Mouse (Mus musculus): ENCODE measurements around the gene Kcng3. TPM values are rescaled to one million over a fixed set of nuclear protein-coding genes. Genes with fewer than 3 reads are reported as not detected.

The Kcng3 gene
- polyA plus RNA-seq, 1 experiment from 2014 or later = not detected

DNA sequence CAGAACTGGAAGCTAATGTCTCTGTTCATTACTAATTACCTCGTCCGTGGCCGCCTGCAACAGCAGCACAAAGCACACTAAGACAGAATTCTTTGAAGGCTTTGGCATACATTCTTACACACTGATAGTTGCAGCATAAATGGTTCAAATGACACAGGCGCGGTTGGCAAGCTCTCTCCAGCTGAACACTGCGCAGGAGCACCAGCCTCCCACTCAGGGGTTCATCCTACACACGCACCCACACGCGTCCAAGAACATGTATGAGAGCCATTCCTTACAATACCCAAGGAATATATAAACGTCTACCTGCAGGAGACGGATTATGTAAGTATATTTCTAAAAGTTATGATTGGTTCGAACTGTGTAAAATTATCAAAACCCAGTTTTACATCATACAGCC, 30.7 kb downstream of the Kcng3 start:
- no peaks in the 10 kb centered on the region for H3K36me3 ChIP-seq (replicated peaks)
- H3K4me3 ChIP-seq = no peak overlapping the region
- peaks cover 3% of the 10 kb centered on the region; the same call in 1 of the 2 replicates for H3K4me1 ChIP-seq
- H3K27me3 ChIP-seq (replicated peaks; ENCODE audit: low read depth, poor library complexity, severe bottlenecking) = no peaks in the 10 kb centered on the region
- DNase-seq (ENCODE audit: low spot score) = no peak
- no peak overlapping the region for H3K27ac ChIP-seq (replicated peaks)
- H3K9me3 ChIP-seq = no peaks in the 10 kb centered on the region
- 90% methylated on average over 12 of the region's 12 CpGs for WGBS

DNA sequence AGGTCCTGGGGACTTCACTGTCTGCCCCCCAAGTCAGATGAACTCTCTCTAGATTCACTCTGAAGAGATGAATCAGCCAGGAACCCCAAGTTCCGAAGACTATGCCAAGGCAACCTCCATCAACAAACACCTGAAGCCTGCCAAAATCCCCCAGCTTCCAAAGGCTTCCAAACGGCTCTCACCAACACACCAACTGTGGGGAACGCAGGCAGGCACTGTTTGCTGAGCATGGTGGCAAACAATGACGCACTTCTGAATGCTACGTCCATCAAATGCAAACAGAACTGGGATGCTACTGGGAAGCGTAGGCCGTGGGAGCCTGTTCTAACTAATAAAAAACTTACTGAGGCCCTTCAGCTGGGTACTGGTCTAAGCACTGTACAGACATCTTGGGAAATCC, 35.7 kb downstream of the Kcng3 start:
- Histone ChIP-seq H3K27me3 (replicated peaks; ENCODE audit: low read depth, poor library complexity, severe bottlenecking) (no peaks in the 10 kb centered on the region), H3K9me3 (no peaks in the 10 kb centered on the region), H3K27ac (replicated peaks) (no peak overlapping the region), H3K4me3 (no peak overlapping the region), H3K4me1 (peaks cover 8% of the 10 kb centered on the region; the same call in 1 of the 2 replicates), H3K36me3 (replicated peaks) (no peaks in the 10 kb centered on the region)
- 90% methylated on average over 7 of the region's 7 CpGs for WGBS
- DNase-seq (ENCODE audit: low spot score) = no peak

DNA sequence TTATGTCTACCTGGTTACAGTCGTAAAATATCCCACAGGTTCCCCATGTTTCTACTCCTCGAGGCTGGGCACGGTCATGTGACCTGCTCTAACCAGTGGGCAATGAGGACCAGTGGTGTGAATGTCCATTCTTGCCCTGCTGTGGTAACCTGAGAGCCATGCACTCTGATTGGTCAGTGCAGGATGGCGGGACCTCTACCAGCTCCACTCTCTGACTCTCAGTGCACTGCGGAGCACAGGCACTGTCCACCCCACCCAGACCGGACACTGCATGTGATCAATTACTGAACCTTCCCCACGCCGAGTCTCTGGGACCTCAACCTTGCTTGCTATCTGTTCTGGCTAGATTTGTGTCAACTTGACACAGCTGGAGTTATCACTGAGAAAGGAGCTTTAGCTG, 37.2 kb downstream of the Kcng3 start:
- H3K36me3 ChIP-seq (replicated peaks) = no peaks in the 10 kb centered on the region
- H3K4me1 ChIP-seq = peaks cover 8% of the 10 kb centered on the region; the same call in 1 of the 2 replicates
- peak; percentile 31 for DNase-seq (ENCODE audit: low spot score)
- H3K4me3 ChIP-seq = no peak overlapping the region
- no peaks in the 10 kb centered on the region for H3K27me3 ChIP-seq (replicated peaks; ENCODE audit: low read depth, poor library complexity, severe bottlenecking)
- 75% methylated on average over 8 of the region's 8 CpGs for WGBS
- H3K27ac ChIP-seq (replicated peaks) = no peak overlapping the region
- H3K9me3 ChIP-seq = no peaks in the 10 kb centered on the region

DNA sequence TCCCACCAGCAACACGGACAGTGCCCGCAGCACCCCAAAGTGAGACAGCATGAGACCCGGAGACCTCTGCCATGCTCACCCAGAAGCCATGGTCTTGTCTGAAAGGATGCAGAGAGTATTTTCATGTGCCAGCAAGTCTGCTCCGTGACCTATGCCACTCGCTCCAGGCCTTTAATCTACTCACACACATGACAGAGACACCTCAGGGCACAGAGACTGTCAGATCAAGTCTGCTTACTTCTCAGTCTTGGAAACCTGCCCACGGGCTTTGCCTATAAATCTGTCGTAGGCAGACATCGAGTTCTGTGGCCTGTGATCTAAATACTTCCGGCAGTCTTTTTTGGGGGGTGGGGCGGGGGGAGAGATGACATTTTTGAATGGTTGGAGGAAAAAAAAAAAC, 38.3 kb downstream of the Kcng3 start:
- Histone ChIP-seq H3K27me3 (replicated peaks; ENCODE audit: low read depth, poor library complexity, severe bottlenecking) (no peaks in the 10 kb centered on the region), H3K4me1 (peaks cover 8% of the 10 kb centered on the region; the same call in 1 of the 2 replicates), H3K9me3 (peaks cover 5% of the 10 kb centered on the region), H3K4me3 (no peak overlapping the region), H3K36me3 (replicated peaks) (no peaks in the 10 kb centered on the region), H3K27ac (replicated peaks) (no peak overlapping the region)
- DNase-seq (ENCODE audit: low spot score) = no peak
- 88% methylated on average over 10 of the region's 10 CpGs for WGBS

DNA sequence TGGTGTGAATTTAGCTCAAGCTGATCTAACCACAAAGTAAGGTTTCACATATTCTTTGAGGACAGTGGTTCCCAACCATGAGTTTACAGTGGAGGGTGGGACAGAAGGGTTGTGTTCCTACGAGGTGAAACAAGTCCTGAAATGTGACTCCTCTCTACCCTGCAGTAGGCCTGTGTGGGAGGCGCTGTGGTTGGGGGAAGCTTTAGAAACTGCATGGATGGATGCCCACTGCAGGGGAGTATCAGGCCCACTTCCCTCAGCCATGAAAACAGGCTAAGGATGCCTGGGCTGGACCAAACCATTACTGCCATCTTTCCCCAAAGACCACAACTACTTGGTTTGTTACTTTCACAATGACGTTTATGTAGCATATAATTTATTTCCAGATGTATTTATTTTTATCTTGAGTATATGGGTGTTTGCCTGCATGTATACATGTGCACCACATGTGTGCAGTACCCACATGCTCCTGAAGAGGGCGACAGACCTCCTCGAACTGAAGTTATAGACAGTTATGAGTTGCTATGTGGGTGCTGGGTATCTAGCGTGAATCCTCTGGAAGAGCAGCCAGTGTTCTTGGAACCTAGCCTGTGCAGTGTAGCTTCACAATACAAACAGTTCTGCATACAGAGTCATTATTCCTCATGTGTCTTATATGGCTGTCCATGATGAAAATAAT, 42.9 kb downstream of the Kcng3 start:
- DNase-seq (ENCODE audit: low spot score) = no peak
- Histone ChIP-seq H3K4me1 (no peaks in the 10 kb centered on the region), H3K4me3 (no peak overlapping the region), H3K36me3 (replicated peaks) (no peaks in the 10 kb centered on the region), H3K27ac (replicated peaks) (no peak overlapping the region), H3K9me3 (peaks cover 5% of the 10 kb centered on the region), H3K27me3 (replicated peaks; ENCODE audit: low read depth, poor library complexity, severe bottlenecking) (no peaks in the 10 kb centered on the region)
- 81% methylated on average over 6 of the region's 6 CpGs for WGBS

DNA sequence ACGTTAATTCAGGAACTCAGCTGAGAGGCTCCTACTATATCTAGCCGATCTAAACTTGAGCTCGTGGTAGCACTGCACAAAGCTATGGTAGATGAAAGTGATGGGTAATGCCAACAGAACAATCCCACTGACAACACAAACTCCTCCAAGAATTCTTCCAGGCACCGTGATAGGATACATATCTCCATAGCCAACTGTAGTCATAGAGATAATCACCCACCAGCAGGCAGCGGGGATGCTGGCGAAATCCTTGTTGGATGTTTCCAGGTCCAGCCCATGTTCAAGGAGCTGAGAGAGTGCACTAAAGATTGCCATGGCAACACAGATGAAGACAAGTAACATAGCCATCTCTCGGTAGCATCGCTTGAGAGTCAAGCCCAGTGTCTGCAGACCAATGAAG, 44.0 kb downstream of the Kcng3 start:
- 94% methylated on average over 8 of the region's 8 CpGs for WGBS
- Histone ChIP-seq H3K9me3 (peaks cover 5% of the 10 kb centered on the region), H3K27ac (replicated peaks) (no peak overlapping the region), H3K27me3 (replicated peaks; ENCODE audit: low read depth, poor library complexity, severe bottlenecking) (no peaks in the 10 kb centered on the region), H3K36me3 (replicated peaks) (no peaks in the 10 kb centered on the region), H3K4me1 (no peaks in the 10 kb centered on the region), H3K4me3 (no peak overlapping the region)
- DNase-seq (ENCODE audit: low spot score) = no peak

DNA sequence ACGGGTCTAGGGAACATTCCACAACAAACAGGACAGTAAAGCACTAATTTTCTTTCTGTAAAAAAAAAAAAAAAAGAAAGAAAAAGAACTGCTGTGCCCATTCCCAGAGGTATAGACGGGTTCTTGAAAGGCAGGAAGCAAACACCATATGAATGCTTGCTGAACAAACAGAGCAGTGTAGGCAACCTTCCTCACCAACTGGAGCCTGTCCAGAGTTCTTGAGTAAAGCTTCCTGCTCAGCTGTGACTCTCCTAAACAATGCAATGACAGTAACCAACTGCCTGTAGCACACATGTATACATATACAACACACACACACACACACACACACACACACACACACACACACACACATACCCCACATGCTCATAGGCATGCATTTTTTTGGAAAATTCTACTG, 49.1 kb downstream of the Kcng3 start:
- Histone ChIP-seq H3K4me1 (no peaks in the 10 kb centered on the region), H3K4me3 (no peak overlapping the region), H3K9me3 (no peaks in the 10 kb centered on the region), H3K27me3 (replicated peaks; ENCODE audit: low read depth, poor library complexity, severe bottlenecking) (no peaks in the 10 kb centered on the region), H3K27ac (replicated peaks) (no peak overlapping the region), H3K36me3 (replicated peaks) (no peaks in the 10 kb centered on the region)
- WGBS = 71% methylated on average over 2 of the region's 2 CpGs
- DNase-seq (ENCODE audit: low spot score) = no peak

DNA sequence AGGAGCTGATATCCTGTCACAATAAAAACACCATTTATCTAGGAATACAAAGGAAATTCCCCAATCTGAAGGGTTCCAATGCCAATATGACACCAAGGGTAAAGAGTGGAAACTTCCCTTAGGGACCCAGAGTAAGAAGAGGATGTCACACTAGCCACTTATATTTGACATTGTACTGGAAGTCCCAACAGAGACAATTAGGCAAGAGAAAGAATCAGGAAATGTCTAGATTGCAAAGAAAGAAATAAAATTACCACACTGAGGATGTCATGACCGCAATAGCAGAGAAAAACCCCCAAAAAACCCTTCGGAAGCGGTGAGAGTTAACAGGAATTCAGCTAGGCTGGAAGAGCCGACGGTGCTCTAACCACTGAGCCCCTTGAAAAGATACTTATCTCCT, 51.0 kb downstream of the Kcng3 start:
- Histone ChIP-seq H3K27ac (replicated peaks) (no peak overlapping the region), H3K36me3 (replicated peaks) (no peaks in the 10 kb centered on the region), H3K27me3 (replicated peaks; ENCODE audit: low read depth, poor library complexity, severe bottlenecking) (no peaks in the 10 kb centered on the region), H3K4me3 (no peak overlapping the region), H3K9me3 (no peaks in the 10 kb centered on the region), H3K4me1 (no peaks in the 10 kb centered on the region)
- 94% methylated on average over 5 of the region's 5 CpGs for WGBS
- DNase-seq (ENCODE audit: low spot score) = no peak

DNA sequence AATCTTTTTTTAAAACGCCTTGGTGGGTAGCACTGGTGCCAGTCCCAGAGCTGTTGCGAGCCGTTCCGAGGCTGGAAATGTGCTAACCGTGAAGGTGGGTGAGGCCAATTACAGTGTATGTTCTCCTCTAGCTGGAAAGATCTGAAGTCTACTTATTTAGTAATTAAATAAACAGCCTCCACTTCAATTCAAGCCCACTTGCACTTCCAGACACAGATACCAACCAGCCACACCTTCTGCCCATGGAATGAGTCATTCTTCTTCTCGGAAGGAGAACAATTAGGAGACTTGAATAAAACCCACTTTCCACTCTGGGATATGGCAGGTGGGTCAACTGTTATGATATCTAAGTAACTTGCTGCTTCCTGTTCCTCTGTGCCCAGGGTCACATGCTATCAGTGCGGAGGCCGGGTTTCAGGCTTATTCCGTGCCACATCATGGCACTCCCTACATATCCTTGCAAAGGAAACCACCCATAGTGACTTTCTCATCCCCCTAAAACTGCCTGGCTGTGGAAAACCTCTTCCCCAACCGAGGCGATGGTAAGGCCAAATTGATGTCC, 54.8 kb downstream of the Kcng3 start:
- H3K4me1 ChIP-seq = peaks cover 11% of the 10 kb centered on the region
- WGBS = 92% methylated on average over 11 of the region's 11 CpGs
- no peaks in the 10 kb centered on the region for H3K9me3 ChIP-seq
- H3K36me3 ChIP-seq (replicated peaks) = no peaks in the 10 kb centered on the region
- H3K4me3 ChIP-seq = no peak overlapping the region
- no peak overlapping the region for H3K27ac ChIP-seq (replicated peaks)
- no peak for DNase-seq (ENCODE audit: low spot score)
- no peaks in the 10 kb centered on the region for H3K27me3 ChIP-seq (replicated peaks; ENCODE audit: low read depth, poor library complexity, severe bottlenecking)

DNA sequence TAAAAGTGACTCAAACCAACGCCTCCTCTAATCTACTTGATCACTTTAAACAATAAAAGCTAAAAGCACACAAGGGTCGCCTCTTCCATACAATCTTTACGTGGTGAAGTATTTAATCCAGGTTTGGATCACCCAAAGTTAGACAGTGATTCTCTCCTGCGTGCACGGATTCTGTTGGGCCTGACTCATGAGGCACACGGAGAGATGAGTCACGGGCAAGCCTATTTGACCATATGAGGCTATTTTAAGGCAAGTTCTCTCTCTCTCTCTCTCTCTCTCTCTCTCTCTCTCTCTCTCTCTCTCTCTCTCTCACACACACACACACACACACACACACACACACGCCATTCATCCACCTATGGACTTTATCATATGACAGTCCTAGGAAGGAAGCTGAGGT, 57.1 kb downstream of the Kcng3 start:
- H3K4me3 ChIP-seq = no peak overlapping the region
- no peaks in the 10 kb centered on the region for H3K9me3 ChIP-seq
- 92% methylated on average over 8 of the region's 8 CpGs for WGBS
- H3K36me3 ChIP-seq (replicated peaks) = no peaks in the 10 kb centered on the region
- H3K4me1 ChIP-seq = peaks cover 11% of the 10 kb centered on the region
- no peak for DNase-seq (ENCODE audit: low spot score)
- H3K27ac ChIP-seq (replicated peaks) = no peak overlapping the region
- H3K27me3 ChIP-seq (replicated peaks; ENCODE audit: low read depth, poor library complexity, severe bottlenecking) = no peaks in the 10 kb centered on the region

DNA sequence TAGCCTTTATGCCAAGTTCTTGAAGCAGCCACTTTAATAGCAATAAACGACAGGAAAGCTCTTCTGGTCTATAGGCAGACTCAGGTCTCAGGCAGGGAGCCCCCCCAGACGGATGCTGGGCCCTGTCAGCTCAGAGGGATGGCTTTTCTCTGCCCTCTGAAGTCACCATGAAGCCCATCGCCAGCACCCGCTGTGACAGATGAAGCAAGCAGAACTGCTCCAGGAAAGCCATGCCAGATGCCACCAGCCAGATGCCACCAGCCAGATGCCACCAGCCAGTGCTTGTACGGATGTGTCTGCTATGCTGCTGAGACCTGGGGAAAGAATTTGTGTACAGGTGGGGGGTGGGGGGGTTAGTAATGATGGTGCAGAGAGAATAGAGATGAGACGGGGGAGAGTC, 58.6 kb downstream of the Kcng3 start:
- no peak overlapping the region for H3K27ac ChIP-seq (replicated peaks)
- H3K4me3 ChIP-seq = no peak overlapping the region
- no peaks in the 10 kb centered on the region for H3K9me3 ChIP-seq
- no peaks in the 10 kb centered on the region for H3K27me3 ChIP-seq (replicated peaks; ENCODE audit: low read depth, poor library complexity, severe bottlenecking)
- H3K4me1 ChIP-seq = peaks cover 22% of the 10 kb centered on the region
- H3K36me3 ChIP-seq (replicated peaks) = no peaks in the 10 kb centered on the region
- no peak for DNase-seq (ENCODE audit: low spot score)
- WGBS = 80% methylated on average over 6 of the region's 6 CpGs

DNA sequence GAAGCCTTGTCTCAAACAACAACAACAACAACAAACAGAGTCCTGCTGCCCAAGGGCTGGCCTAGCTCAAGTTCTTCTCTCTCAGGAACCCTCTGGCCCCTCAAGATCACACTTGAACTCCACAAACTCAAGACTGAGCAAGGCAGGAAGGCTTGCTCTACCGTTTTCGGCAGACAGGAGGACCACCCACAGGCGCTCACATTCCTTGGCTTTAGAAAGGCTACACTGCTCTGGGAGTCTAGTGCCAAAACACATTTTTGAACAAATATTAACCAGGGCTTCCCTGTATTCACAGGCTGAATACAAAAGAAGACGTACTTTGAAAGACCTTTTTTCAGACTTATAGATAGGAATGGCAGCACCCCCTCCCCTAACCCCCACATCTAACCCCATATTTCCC, 59.3 kb downstream of the Kcng3 start:
- Histone ChIP-seq H3K4me1 (peaks cover 30% of the 10 kb centered on the region), H3K27ac (replicated peaks) (no peak overlapping the region), H3K9me3 (no peaks in the 10 kb centered on the region), H3K36me3 (replicated peaks) (no peaks in the 10 kb centered on the region), H3K4me3 (no peak overlapping the region), H3K27me3 (replicated peaks; ENCODE audit: low read depth, poor library complexity, severe bottlenecking) (no peaks in the 10 kb centered on the region)
- WGBS = 67% methylated on average over 4 of the region's 4 CpGs
- no peak for DNase-seq (ENCODE audit: low spot score)

DNA sequence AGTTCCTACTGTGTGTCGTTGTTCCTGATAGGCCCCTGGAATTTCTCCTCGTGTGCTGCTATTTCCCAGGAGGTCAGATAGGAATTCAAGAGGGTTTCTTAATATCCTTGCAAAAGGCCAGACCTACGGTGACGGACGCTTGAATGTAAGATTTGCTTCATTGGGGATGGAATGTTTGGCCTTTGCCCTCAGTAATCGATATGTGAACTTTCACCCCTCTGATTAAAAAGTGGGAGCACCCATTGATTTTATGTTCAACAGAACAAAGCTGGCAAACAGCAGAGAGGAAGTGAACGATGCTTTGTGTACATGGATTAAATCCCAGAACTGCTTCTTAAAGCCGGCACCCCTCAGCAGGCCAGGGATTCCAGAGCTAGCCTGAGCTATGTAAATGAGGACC, 64.3 kb downstream of the Kcng3 start:
- WGBS = 31% methylated on average over 8 of the region's 8 CpGs

More for the DNA sequence above, 64.3 kb downstream of the Kcng3 start:
- no peaks in the 10 kb centered on the region for H3K36me3 ChIP-seq (replicated peaks)
- no peak overlapping the region for H3K27ac ChIP-seq (replicated peaks)
- no peak overlapping the region for H3K4me3 ChIP-seq
- peaks cover 41% of the 10 kb centered on the region for H3K4me1 ChIP-seq
- no peaks in the 10 kb centered on the region for H3K9me3 ChIP-seq
- no peaks in the 10 kb centered on the region for H3K27me3 ChIP-seq (replicated peaks; ENCODE audit: low read depth, poor library complexity, severe bottlenecking)
- DNase-seq (ENCODE audit: low spot score) = no peak
